Mouse (Mus musculus) kidney, adult 2 months (tissue): ENCODE data around the gene Hist1h2bq. TPM values are rescaled to one million over a fixed set of nuclear protein-coding genes. Genes with fewer than 3 reads are reported as not detected.
"Not testable (repeated sequence)": the region's sequence is repeated elsewhere in the genome, so short reads cannot be mapped to it uniquely, and the experiment has no call there.

Source experiments
- DNase-seq: peaks from one replicate; pipeline ENCODE4 v3.0.0; 2021
- H3K27ac ChIP-seq: fragments of 200-500 bp; 2 replicates; pipeline ENCODE4 v1.5.1; 2012; ENCODE audit warnings: low read depth, low read length, control low read depth, inconsistent platforms; ENCODE audit not compliant: insufficient read depth
- H3K27me3 ChIP-seq: fragments of 200-500 bp; replicated peaks from 2 replicates; pipeline ENCODE4 v1.6.1; 2012; ENCODE audit warnings: mild to moderate bottlenecking, moderate library complexity, low read length, inconsistent platforms; ENCODE audit not compliant: control insufficient read depth, insufficient read depth
- H3K36me3 ChIP-seq: fragments of 200-500 bp; 2 replicates; pipeline ENCODE4 v1.6.1; 2012; ENCODE audit warnings: mild to moderate bottlenecking, moderate library complexity, low read length, inconsistent platforms; ENCODE audit not compliant: control insufficient read depth, insufficient read depth
- H3K4me1 ChIP-seq: fragments of 200-500 bp; 2 replicates; pipeline ENCODE4 v1.6.1; 2011; ENCODE audit warnings: low read length; ENCODE audit not compliant: control insufficient read depth, insufficient read depth
- H3K4me3 ChIP-seq: fragments of 200-500 bp; 2 replicates; pipeline ENCODE4 v1.5.1; 2011; ENCODE audit warnings: mild to moderate bottlenecking, low read depth, low read length, control low read depth; ENCODE audit not compliant: insufficient read depth
- CTCF ChIP-seq: fragments of 200-500 bp; conservative IDR thresholded peaks from 2 replicates; pipeline ENCODE4 v1.5.1; 2011; ENCODE audit warnings: low read depth, mild to moderate bottlenecking, control low read depth, low read length, moderate library complexity, mixed read lengths; ENCODE audit not compliant: insufficient read depth, insufficient read length
- POLR2A ChIP-seq: fragments of 200-500 bp; IDR thresholded peaks from one replicate; pipeline ENCODE4 v1.6.1; 2011; ENCODE audit warnings: low read depth, low read length, control low read depth
- WGBS: fragments of 180-500 bp; shearing (Covaris S2); methylation state at CpG from one replicate; pipeline ENCODE4 v1.1.7; 2018; 5-methylcytosine and 5-hydroxymethylcytosine counted together
- polyA plus RNA-seq: library from polyadenylated mRNA; depleted of rRNA; stranded (reverse); fragments of >200 nt; gene quantifications from 2 replicates; pipeline ENCODE4 v1.2.3, GENCODE M21; 2012; rRNA removed

Gene Hist1h2bq
- 1.4 and 2.7 TPM in 2 replicates for polyA plus RNA-seq

DNA sequence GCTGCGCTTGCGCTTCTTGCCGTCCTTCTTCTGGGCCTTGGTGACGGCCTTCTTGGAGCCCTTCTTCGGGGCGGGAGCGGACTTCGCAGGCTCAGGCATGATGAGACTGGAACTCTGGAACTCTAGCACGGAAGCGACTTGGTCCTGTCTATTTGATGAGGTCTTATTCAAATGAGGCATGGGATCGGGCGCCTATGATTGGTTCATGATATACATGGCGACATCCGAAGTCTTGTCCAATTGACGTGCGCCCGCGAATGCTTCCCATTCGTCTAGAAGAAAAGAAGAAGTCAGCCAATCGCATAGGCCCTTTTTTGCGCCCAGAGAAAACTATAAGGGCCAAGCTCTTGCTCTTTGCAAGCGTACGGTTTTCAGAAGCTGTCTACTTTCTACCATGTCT is at the start of gene Hist1h2bq, which contains the start of gene Hist1h2ao:
TSS of gene Hist1h2bq (minus strand) at position 125 of the 400 bp plus-strand sequence.
TSS of gene Hist1h2ao (plus strand) at position 393 of the 400 bp plus-strand sequence.
- not testable (repeated sequence) for H3K4me1 ChIP-seq, H3K4me3 ChIP-seq, H3K27ac ChIP-seq, H3K36me3 ChIP-seq, H3K27me3 ChIP-seq, DNase-seq
- no CpG with 5 or more reads among the region's 23 CpGs for WGBS

DNA sequence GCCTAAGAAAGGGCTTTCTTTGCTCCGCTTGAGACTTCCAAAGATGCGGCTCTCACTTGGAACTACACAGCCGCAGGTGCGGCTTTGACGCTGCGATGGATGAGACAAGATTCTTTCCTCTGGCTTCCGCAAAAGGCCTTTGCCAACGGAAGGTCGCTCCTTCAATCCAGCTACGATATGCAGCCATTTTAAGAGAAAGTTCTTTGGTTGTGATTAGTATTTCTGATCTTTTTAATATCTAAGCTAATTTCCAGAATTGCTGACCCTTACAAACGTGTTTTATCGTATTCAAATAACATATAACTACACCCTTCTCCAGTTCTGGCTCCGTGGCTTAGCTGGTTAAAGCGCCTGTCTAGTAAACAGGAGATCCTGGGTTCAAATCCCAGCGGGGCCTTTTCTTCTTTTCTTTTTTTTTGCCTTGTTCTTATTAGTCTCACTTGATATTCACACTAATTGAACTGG is 45.7 kb upstream of the Hist1h2bq start:
- Histone ChIP-seq H3K4me3 (no peak overlapping the region), H3K27me3 (no peaks in the 10 kb centered on the region), H3K4me1 (no peaks in the 10 kb centered on the region), H3K36me3 (no peaks in the 10 kb centered on the region), H3K27ac (no peak overlapping the region)
- 20% methylated on average over 15 of the region's 15 CpGs for WGBS
- no peak for TF ChIP-seq CTCF
- no peak for TF ChIP-seq POLR2A
- DNase-seq, result peak; percentile 63

DNA sequence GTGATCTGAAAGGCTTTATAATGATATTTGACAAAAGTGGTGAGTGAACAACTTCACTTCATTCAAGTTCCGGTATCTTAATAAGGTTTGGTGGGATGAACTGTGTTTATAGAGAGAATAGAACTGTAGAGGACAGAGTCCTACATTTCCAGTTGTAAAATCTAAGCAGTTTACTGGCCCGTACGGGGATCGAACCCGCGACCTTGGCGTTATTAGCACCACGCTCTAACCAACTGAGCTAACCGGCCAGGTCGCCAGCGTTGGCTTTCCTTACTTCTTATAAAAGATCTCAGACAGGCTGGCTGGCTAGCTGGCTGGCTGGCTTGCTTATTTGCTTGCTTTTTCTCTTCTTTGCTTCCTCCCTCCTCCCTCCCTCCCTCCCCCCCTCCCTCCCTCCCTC is 45.1 kb upstream of the Hist1h2bq start:
- peak; percentile 82 for DNase-seq
- H3K27ac ChIP-seq, result no peak overlapping the region
- no peaks in the 10 kb centered on the region for H3K4me1 ChIP-seq
- no peak overlapping the region for H3K4me3 ChIP-seq
- no peaks in the 10 kb centered on the region for H3K27me3 ChIP-seq
- TF ChIP-seq CTCF (no peak), POLR2A (no peak)
- H3K36me3 ChIP-seq, result no peaks in the 10 kb centered on the region
- WGBS, result 11% methylated on average over 11 of the region's 11 CpGs

DNA sequence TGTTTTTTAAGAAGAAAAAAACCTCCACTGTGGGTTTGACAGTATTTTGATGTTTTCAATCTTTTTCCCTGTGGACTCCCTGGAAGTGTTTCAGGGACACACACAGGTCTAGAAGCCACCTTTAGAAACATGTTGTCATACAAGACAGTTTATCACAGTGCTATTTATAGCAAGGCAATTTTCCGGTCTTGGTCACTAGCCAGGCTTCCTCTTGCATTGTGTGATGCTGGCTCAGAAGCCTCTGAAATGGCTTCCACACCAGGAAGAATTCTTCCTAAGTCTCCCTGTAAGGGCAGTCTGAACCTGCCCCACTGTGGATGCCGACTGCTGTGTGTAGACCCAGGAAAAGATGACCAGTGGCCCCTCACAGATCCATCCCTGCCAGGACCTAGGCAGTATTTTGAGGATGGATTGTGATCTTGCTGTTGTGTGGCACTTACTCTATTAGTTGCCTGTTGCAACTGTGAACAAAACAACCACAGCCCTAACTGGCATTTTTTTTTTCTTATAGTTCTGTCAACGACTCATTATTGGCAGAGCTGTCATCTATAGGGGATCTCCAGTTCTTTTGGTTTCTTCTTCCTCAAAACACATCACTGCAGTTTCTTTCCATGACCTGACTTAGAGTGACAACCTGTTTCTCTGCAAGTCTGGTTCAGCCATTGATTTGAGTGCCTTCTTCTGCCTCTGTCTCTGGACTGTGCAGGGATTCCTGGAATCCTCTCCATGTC is 42.4 kb upstream of the Hist1h2bq start:
- no peak for TF ChIP-seq CTCF
- TF ChIP-seq POLR2A, result no peak
- WGBS, result 63% methylated on average over 3 of the region's 3 CpGs
- DNase-seq, result peak; percentile 27
- Histone ChIP-seq H3K36me3 (no peaks in the 10 kb centered on the region), H3K27ac (no peak overlapping the region), H3K4me3 (no peak overlapping the region), H3K4me1 (no peaks in the 10 kb centered on the region), H3K27me3 (no peaks in the 10 kb centered on the region)

DNA sequence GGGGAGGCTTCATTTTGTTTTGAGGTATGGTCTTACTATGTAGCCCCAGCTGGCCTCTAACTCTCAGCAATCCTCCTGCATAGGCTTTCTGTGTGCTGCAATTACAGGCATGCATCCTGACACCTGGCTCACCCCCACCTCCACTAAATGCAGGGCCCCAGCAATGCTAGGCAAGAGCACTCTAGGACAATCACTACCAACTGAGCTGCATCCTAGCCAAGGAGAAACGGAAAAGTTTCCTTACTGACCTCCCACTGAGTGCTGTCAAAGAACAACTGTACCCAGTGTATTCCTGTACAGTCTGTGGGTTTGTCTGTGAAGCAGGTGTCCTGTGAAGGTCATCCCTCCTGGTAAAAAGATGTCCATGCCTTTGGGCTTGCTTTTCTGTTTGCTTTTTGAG is 40.7 kb upstream of the Hist1h2bq start:
- H3K4me1 ChIP-seq, H3K36me3 ChIP-seq, H3K4me3 ChIP-seq, DNase-seq, H3K27ac ChIP-seq, H3K27me3 ChIP-seq: not testable (repeated sequence)
- 77% methylated on average over 1 of the region's 1 CpGs for WGBS

DNA sequence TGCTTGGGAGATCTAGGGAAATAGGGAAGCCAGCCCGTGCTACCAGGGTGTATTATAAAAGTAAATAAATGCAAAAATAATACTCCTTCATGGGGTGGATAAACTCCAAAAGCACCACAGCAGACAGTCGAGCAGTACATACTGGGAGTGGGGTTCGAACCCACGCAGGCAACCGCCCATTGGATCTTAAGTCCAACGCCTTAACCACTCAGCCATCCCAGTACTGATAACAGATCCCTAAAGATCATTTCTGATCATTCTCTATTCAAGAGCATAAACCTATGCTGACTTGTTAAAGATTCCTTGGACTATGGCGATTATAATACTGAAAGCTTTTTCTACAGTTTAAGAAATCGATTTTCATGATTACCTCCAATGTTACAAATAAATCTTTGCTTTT is 37.9 kb upstream of the Hist1h2bq start:
- Histone ChIP-seq H3K4me3 (no peak overlapping the region), H3K27me3 (no peaks in the 10 kb centered on the region), H3K4me1 (no peaks in the 10 kb centered on the region), H3K36me3 (no peaks in the 10 kb centered on the region), H3K27ac (no peak overlapping the region)
- TF ChIP-seq POLR2A (no peak), CTCF (no peak)
- DNase-seq, result no peak
- WGBS, result 58% methylated on average over 8 of the region's 8 CpGs

DNA sequence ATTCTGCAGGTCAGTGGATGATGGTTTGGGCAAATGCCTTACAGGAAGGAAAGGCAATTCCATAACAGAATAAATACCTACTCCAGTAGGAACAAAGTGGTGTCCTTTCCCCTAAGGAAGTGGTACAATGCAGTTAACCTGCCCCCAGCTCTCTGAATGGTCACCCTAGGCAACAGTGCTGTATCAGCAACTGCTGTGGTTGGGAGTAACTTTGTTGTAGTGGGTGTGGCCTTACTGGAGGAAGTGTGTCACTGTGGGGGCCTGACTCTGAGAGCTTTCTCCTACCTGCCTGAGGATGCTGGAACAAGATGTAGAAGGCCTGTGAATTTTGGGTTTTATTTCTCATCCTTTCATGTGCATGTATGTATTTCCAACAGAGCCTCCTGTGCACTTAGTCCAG is 36.4 kb upstream of the Hist1h2bq start:
- not testable (repeated sequence) for DNase-seq, H3K27ac ChIP-seq, H3K27me3 ChIP-seq, H3K4me3 ChIP-seq, H3K4me1 ChIP-seq, H3K36me3 ChIP-seq

DNA sequence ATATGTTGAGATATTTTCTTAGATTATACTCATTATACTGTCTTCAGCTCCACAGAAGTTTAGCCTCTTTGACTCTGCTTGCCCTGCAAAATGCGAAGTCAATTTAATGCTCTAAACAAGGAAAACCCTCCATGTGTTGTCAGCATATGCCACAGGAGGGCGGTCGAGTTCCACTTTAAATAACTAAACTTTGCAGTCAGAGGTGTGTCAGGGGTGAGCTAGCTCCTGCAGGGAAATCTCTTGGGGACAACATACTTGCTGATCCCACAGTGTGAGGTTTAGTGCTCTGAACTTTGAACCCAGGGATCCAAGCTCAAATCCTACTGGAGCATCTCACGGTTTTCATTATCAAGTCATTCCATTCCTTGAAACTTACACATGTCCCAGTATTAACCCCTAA is 30.5 kb upstream of the Hist1h2bq start:
- no CpG with 5 or more reads among the region's 4 CpGs for WGBS
- not testable (repeated sequence) for H3K27me3 ChIP-seq, H3K36me3 ChIP-seq, DNase-seq, H3K4me1 ChIP-seq, H3K27ac ChIP-seq, H3K4me3 ChIP-seq

DNA sequence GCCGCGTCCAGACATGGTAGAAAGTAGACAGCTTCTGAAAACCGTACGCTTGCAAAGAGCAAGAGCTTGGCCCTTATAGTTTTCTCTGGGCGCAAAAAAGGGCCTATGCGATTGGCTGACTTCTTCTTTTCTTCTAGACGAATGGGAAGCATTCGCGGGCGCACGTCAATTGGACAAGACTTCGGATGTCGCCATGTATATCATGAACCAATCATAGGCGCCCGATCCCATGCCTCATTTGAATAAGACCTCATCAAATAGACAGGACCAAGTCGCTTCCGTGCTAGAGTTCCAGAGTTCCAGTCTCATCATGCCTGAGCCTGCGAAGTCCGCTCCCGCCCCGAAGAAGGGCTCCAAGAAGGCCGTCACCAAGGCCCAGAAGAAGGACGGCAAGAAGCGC is 23.5 kb upstream of the Hist1h2bq start, which contains the start of the genes Hist1h2ap and Hist1h2br:
TSS of gene Hist1h2ap (minus strand) at position 47 of the 400 bp plus-strand sequence.
TSS of gene Hist1h2br (plus strand) at position 283 of the 400 bp plus-strand sequence.
- H3K27me3 ChIP-seq, H3K27ac ChIP-seq, H3K4me1 ChIP-seq, H3K4me3 ChIP-seq, H3K36me3 ChIP-seq, DNase-seq: not testable (repeated sequence)
- no CpG with 5 or more reads among the region's 24 CpGs for WGBS

DNA sequence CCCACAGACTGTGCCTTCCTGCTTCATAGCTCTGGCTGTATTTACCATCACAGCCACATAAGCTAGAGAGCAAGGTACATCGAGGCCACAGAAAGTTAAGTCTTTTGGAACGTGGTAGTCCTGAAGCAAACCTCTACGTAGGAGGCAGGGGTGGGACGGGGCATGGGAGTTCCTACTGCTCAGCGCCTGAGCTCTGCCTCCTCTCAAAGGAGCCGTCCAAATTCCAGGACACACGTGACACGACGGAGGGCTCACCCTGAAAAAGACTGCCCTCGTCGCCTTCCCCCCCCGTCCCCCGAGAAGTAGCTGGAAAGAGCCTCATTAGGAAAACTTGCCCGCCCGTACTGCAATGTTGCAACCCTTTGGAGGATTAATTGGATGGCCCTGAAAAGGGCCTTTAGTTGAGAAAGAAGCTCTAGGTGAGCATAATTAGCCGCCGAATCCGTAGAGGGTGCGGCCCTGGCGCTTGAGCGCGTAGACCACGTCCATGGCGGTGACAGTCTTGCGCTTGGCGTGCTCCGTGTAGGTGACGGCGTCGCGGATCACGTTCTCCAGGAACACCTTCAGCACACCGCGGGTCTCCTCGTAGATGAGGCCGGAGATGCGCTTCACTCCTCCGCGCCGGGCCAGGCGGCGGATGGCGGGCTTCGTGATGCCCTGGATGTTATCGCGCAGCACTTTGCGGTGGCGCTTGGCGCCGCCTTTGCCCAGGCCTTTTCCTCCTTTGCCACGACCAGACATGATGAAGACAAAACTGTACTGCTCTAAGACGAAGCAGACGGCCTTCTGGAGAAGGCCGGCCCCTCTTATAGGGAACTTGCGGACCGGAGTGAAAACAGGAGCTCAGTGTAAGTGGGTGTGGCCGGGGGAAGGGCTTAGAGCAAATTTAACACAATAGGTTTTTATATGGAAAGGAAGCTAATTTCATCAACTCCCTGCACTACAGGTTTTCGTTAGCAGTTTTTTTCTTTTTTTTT is 21.7 kb upstream of the Hist1h2bq start, which contains the start of gene Hist1h4n:
TSS of gene Hist1h4n (minus strand) at position 779 of the 977 bp plus-strand sequence.
- H3K36me3 ChIP-seq, H3K4me3 ChIP-seq, H3K27me3 ChIP-seq, H3K27ac ChIP-seq, H3K4me1 ChIP-seq: not testable (repeated sequence)
- DNase-seq, result peak; percentile 37
- WGBS, result 1% methylated on average over 27 of the region's 58 CpGs
